Mouse (Mus musculus): ENCODE measurements at regions not wholly inside any gene's neighbourhood (a gene's known extent, or its start where the extent isn't known, plus 50 kb on each side); places are given as distances from the start of the nearest gene placed in this dataset.

- no peak for TF ChIP-seq POLR2A (IDR thresholded peaks at IDR 0.05; ENCODE audit: insufficient read depth, low read depth, low read length)
- TF ChIP-seq CTCF (IDR thresholded peaks at IDR 0.05; ENCODE audit: insufficient read depth, low read depth, low read length): no peak
Observed at GRCm38 (mm10) chr2:167877254-167877870, 54.5 kb upstream of the Ptpn1 start.
